Mouse (Mus musculus) lung, embryonic 15.5 days (tissue): ENCODE results near the gene Capn5. TPM values are rescaled to one million over a fixed set of nuclear protein-coding genes. Genes with fewer than 3 reads are reported as not detected.

Source experiments
- ATAC-seq: fragments of 200-750 bp; cut with Nextera tagmentation; 2 replicates; pipeline ENCODE4 v1.8.0; 2017; ENCODE audit warnings: moderate number of reproducible peaks, borderline replicate concordance; ENCODE audit not compliant: low FRiP score, low TSS enrichment; ENCODE audit errors: extremely low read depth
- H3K27ac ChIP-seq: fragments of 300-500 bp; sonication (generic); 2 replicates; pipeline ENCODE4 v1.5.1; 2015; ENCODE audit warnings: moderate library complexity, mild to moderate bottlenecking, inconsistent platforms
- H3K27me3 ChIP-seq: fragments of 300-500 bp; sonication (generic); 2 replicates; pipeline ENCODE4 v1.6.1; 2015; ENCODE audit warnings: inconsistent platforms
- H3K36me3 ChIP-seq: fragments of 300-500 bp; sonication (generic); 2 replicates; pipeline ENCODE4 v1.6.1; 2015; ENCODE audit warnings: inconsistent platforms
- H3K4me1 ChIP-seq: fragments of 300-500 bp; sonication (generic); 2 replicates; pipeline ENCODE4 v1.6.1; 2015; ENCODE audit warnings: inconsistent platforms
- H3K4me2 ChIP-seq: fragments of 300-500 bp; sonication (generic); 2 replicates; pipeline ENCODE4 v1.6.1; 2015; ENCODE audit warnings: inconsistent platforms, mild to moderate bottlenecking, moderate library complexity
- H3K4me3 ChIP-seq: fragments of 300-500 bp; sonication (generic); 2 replicates; pipeline ENCODE4 v1.5.1; 2015; ENCODE audit warnings: mild to moderate bottlenecking, inconsistent platforms
- H3K9ac ChIP-seq: fragments of 300-500 bp; sonication (generic); 2 replicates; pipeline ENCODE4 v1.6.1; 2015; ENCODE audit warnings: inconsistent platforms
- H3K9me3 ChIP-seq: fragments of 300-500 bp; sonication (generic); 2 replicates; pipeline ENCODE4 v1.6.1; 2016; ENCODE audit warnings: inconsistent platforms
- WGBS: fragments of 180-500 bp; shearing (Covaris S2); methylation state at CpG from one replicate; pipeline ENCODE4 v1.1.7; 2015; 5-methylcytosine and 5-hydroxymethylcytosine counted together
- polyA plus RNA-seq: library from polyadenylated mRNA; unstranded; fragments of >200 nt; fragmentation: Nextera tagmentation; extraction: Ambion mirVana; gene quantifications from 2 replicates; pipeline ENCODE4 v1.2.1, GENCODE M21; 2015

Gene Capn5
- polyA plus RNA-seq, 1 experiment from 2014 or later: 8.8 TPM

DNA sequence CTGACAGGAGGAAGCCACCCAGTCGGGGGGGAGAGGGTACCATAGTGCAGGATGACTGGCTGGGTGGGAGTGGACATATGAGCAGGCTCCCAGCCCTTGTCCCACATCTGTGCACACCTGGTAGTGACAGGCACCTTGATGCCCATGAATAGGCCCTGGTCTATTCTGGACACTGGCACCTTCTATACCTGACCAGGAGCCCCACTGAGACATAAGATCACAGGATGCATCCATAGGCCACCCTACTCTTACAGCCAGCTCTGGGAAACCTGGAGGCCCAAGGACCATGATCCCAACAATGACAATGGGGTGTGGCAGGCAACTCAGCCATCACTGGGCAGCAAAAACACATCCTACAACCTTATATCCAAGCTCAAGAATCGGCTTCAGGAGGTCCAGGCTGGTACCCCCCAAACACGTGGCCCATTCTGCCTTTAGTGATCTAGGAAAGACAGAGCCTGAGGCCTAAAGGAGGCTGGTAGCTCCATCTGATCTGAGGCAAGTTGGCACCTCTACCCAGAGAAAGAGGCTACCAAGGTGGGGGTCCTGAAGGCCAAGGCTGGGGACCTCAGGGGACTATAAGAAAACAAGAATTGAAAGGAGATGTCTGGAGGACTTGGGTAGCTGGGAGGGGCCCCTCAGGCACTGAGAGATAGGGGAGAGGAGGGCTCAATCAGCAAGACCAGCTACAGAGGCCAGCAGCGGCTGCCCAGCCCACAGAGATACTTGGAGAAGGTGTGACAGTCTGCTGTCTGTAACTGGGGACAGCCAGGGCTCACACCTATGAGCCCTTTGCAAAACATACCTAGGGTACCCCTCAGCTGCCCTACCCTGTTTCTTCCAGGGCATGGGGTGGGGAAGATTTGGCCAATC lies 3.0 kb downstream of the Capn5 start:
- no peaks in the 10 kb centered on the region for H3K36me3 ChIP-seq
- 63% methylated on average over 4 of the region's 4 CpGs for WGBS
- ATAC-seq: no peak
- no peak overlapping the region for H3K9ac ChIP-seq
- no peaks in the 10 kb centered on the region for H3K9me3 ChIP-seq
- H3K4me1 ChIP-seq: peaks cover 40% of the 10 kb centered on the region
- no peaks in the 10 kb centered on the region; the same call in 1 of the 2 replicates for H3K27me3 ChIP-seq
- H3K27ac ChIP-seq: no peak overlapping the region
- no peak overlapping the region for H3K4me3 ChIP-seq
- no peak overlapping the region for H3K4me2 ChIP-seq

DNA sequence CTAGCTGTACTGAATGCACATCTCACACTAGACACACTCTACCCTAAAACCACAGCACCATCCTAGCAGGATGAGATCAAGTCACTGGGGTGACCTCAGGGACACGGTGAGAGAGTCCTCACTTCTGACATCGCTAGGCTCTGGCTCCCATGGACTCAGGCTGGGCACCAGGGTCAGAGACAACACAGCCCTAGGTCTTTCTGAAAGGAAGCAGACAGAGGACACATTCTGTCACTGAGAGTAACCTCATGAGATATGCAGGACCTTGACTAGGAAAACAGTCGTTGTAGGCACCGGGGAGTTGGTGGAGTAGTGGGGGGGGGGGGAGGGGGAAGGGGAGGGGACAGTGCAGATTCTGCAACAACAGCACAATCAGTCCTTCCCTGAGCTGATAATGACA lies 4.7 kb downstream of the Capn5 start:
- H3K27me3 ChIP-seq: no peaks in the 10 kb centered on the region; the same call in 1 of the 2 replicates
- 29% methylated on average over 4 of the region's 4 CpGs for WGBS
- H3K4me2 ChIP-seq: no peak overlapping the region
- H3K4me3 ChIP-seq: no peak overlapping the region
- H3K4me1 ChIP-seq: peaks cover 35% of the 10 kb centered on the region
- no peak overlapping the region for H3K27ac ChIP-seq
- no peak for ATAC-seq
- H3K9ac ChIP-seq: no peak overlapping the region
- no peaks in the 10 kb centered on the region for H3K9me3 ChIP-seq
- H3K36me3 ChIP-seq: no peaks in the 10 kb centered on the region

DNA sequence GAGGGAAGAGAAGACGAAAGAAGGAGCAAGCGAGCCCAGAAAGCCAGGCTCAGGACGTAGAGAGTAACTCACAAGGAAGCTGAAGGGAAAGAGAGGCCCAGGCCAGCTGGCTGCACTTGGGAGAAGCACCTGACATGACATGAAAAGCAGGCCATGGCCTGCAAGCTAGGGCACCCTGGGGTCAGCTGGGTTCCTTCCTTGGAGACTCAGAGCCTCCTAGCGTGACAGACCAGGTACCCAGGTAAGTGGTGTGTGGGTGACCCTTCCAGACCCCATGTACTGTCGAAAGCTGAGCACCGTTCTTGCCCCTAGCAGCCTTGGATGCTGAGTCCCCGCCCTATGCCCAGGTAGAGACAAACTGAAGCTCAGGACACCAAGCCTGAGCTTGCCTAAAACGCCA lies 5.4 kb downstream of the Capn5 start:
- WGBS: 75% methylated on average over 8 of the region's 8 CpGs
- H3K36me3 ChIP-seq: no peaks in the 10 kb centered on the region
- no peak overlapping the region for H3K4me2 ChIP-seq
- H3K27me3 ChIP-seq: no peaks in the 10 kb centered on the region; the same call in 1 of the 2 replicates
- no peak overlapping the region for H3K4me3 ChIP-seq
- no peak overlapping the region for H3K27ac ChIP-seq
- no peak overlapping the region for H3K9ac ChIP-seq
- H3K9me3 ChIP-seq: no peaks in the 10 kb centered on the region
- ATAC-seq: no peak
- peaks cover 31% of the 10 kb centered on the region for H3K4me1 ChIP-seq

DNA sequence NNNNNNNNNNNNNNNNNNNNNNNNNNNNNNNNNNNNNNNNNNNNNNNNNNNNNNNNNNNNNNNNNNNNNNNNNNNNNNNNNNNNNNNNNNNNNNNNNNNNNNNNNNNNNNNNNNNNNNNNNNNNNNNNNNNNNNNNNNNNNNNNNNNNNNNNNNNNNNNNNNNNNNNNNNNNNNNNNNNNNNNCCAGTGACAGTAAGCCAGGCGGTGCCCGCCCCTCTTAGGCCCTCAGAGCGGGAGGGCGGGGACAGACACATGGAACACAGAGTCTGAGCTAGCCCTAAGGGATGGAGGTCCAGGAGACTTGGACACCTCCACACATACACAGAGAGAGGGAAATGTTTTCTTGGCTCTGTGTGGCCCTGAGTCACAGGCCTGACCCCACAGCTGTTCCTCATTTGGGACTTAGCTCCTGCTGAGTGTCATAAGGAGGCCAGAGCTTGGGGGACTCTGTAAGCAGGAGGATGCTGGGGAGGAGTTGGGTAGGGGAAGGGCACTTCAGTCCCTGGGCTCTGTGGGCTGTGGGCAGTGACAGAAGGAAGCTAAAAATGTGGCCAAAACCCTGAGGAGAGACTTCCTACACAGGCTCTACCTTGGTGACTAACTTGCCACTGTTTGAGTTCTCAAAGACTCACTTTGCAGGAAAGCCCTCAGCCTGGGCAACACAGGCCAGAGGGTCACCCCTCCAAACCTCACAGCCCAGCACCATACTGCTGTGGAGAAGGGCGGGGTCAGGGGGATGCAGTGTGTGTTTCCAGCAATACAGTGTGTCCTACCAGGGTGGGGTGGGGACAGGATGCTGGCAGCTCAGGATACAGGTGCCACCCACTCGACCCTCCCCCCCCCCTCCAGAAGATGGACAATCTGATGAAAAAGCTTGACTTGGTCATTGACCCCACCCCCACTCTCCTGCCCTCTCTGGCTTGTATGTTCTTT lies 6.7 kb downstream of the Capn5 start:
- WGBS: 55% methylated on average over 6 of the region's 6 CpGs
- peak; percentile 70; the same call in 1 of the 2 replicates for ATAC-seq
- Histone ChIP-seq H3K27me3 (no peaks in the 10 kb centered on the region), H3K27ac (peak overlapping the region; percentile 12; the same call in 1 of the 2 replicates), H3K9me3 (no peaks in the 10 kb centered on the region), H3K9ac (0 out of 2 replicates have a peak overlapping the region, but pooled peaks have one; percentile 3), H3K36me3 (no peaks in the 10 kb centered on the region), H3K4me1 (peaks cover 21% of the 10 kb centered on the region), H3K4me2 (no peak overlapping the region), H3K4me3 (no peak overlapping the region)

GRCm38 (mm10) chr7:98164999-98165528 lies 13.0 kb downstream of the Capn5 start:
- Histone ChIP-seq H3K4me3 (no peak overlapping the region), H3K27ac (peak overlapping the region; percentile 82), H3K4me1 (peaks cover 48% of the 10 kb centered on the region), H3K4me2 (no peak overlapping the region; the same call in 1 of the 2 replicates), H3K9ac (no peak overlapping the region; the same call in 1 of the 2 replicates), H3K36me3 (no peaks in the 10 kb centered on the region), H3K9me3 (no peaks in the 10 kb centered on the region), H3K27me3 (no peaks in the 10 kb centered on the region)
- 39% methylated on average over 10 of the region's 10 CpGs for WGBS
- peak; percentile 45 for ATAC-seq

DNA sequence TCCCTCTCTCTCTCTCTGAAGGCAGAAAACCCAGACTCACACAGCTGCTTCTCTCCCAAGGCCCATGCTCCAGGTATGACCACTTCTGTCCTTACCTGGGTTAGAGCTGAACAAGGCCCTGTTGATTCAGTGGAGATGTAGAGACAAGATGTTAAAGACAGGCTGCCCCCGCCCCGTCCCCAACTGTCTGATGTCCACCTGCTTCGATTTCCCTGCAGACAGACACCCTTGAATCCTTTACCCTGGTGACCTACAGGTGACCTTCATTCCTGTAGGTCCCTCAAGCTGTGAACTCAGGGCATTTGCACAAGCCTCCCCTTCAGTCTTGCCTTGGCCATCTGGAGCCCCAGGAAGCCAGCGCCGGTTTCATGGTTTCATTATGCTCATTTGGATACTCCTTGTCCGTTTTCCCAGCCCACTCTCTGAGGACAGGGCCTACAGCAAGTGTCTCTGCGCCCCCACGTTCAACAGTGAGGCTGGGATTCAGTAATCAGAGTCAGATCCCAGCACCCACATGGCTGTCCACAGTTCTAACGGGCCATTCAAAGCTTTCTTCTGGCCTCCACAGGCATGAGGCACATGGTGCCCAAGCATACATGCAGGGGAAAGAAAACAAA lies 13.6 kb downstream of the Capn5 start:
- Histone ChIP-seq H3K9ac (no peak overlapping the region), H3K4me2 (no peak overlapping the region), H3K36me3 (no peaks in the 10 kb centered on the region), H3K9me3 (no peaks in the 10 kb centered on the region), H3K27ac (peak overlapping the region; percentile 82), H3K27me3 (no peaks in the 10 kb centered on the region), H3K4me3 (no peak overlapping the region), H3K4me1 (peaks cover 54% of the 10 kb centered on the region)
- WGBS: 77% methylated on average over 9 of the region's 9 CpGs
- ATAC-seq: no peak

DNA sequence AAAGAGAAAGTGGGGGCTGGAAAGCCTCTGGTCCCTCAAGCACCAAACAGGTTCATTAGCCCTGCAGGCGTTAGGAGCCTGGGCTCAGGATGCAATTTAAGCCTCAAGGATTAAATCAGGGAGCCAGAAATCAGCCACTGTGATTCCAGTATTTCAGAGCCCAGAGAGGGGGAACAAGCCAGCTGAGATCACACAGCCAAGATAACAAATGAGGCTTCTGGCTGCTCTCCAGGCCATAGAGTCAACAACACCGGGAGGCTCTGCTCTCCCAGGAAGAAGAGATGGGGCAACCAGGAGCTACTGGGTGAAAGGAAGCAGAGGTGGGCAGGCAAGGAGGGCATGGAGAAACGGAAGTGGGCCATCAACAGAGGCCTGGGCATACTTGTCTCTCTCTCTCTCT lies 14.4 kb downstream of the Capn5 start:
- Histone ChIP-seq H3K27ac (no peak overlapping the region), H3K27me3 (no peaks in the 10 kb centered on the region), H3K4me3 (no peak overlapping the region), H3K36me3 (no peaks in the 10 kb centered on the region), H3K9me3 (no peaks in the 10 kb centered on the region), H3K9ac (no peak overlapping the region), H3K4me1 (peaks cover 62% of the 10 kb centered on the region), H3K4me2 (no peak overlapping the region)
- ATAC-seq: no peak
- 30% methylated on average over 3 of the region's 3 CpGs for WGBS

GRCm38 (mm10) chr7:98162239-98162638 lies 15.8 kb downstream of the Capn5 start:
- Histone ChIP-seq H3K36me3 (no peaks in the 10 kb centered on the region), H3K9ac (no peak overlapping the region), H3K4me2 (no peak overlapping the region), H3K27me3 (no peaks in the 10 kb centered on the region), H3K4me3 (no peak overlapping the region), H3K4me1 (peaks cover 76% of the 10 kb centered on the region), H3K27ac (0 out of 2 replicates have a peak overlapping the region, but pooled peaks have one; percentile 79), H3K9me3 (no peaks in the 10 kb centered on the region)
- WGBS: 58% methylated on average over 6 of the region's 6 CpGs
- ATAC-seq: no peak

DNA sequence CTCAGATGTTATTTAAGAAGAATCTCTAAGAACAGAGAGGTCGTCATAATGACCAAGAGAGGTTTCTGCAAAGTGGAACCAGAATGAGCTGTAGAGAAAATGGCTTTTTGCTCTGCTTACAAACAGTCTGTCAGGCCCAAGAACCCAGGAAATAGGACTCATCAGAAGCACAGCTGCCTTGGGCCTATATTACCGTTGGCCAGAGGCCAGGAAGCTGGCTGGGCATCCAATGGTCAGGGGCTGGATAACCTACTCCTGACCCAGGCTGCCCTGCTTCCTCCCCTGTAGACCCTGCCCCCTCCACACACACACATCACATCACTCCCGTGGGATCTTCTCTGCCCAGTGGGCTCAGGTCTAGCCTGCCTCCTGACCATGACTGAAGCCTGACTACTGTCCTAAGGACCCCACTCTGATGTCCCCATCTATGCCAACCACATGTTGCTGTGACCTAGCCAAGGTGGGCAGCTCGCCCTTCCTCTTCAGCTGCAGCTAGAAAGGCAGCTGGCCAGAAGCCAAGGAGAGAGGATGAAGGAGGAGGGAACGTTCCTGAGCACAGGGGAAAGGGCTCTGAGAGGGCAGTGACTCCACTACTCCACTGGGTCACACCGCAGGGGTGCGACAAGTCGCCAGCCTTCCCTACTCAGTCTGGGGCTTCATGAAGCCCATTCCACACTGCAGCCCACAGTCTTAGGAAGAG lies 17.9 kb downstream of the Capn5 start:
- H3K9ac ChIP-seq: no peak overlapping the region

DNA sequence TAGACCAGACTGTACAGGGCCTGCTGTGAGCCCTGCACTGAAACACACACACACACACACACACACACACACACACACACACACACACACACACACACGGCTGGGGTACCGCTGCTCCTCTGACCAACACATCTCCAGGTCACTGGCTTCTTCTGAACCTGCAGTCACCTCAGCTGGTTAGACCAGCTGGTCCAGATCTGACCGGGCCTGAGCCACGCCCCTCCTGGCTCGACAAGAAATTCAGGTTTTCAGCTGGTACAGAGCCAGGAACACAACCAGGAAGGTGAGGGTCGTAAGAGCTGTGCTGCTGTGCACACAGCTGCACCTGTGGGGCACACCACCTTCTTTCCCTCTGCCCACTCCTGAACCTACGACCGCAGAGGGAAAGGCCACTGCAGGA lies 19.6 kb downstream of the Capn5 start:
- Histone ChIP-seq H3K9ac (no peak overlapping the region), H3K4me2 (peak overlapping the region; percentile 16; the same call in 1 of the 2 replicates), H3K4me1 (peaks cover 72% of the 10 kb centered on the region), H3K4me3 (no peak overlapping the region), H3K36me3 (no peaks in the 10 kb centered on the region), H3K9me3 (no peaks in the 10 kb centered on the region), H3K27me3 (no peaks in the 10 kb centered on the region), H3K27ac (peak overlapping the region; percentile 79)
- ATAC-seq: peak; percentile 40; the same call in 1 of the 2 replicates
- WGBS: 30% methylated on average over 6 of the region's 8 CpGs

More for the DNA sequence above, 17.9 kb downstream of the Capn5 start:
- no peak overlapping the region; the same call in 1 of the 2 replicates for H3K4me2 ChIP-seq
- peaks cover 86% of the 10 kb centered on the region for H3K4me1 ChIP-seq
- H3K27me3 ChIP-seq: no peaks in the 10 kb centered on the region
- WGBS: 11% methylated on average over 8 of the region's 8 CpGs
- no peak for ATAC-seq
- no peaks in the 10 kb centered on the region for H3K36me3 ChIP-seq
- no peaks in the 10 kb centered on the region for H3K9me3 ChIP-seq
- H3K4me3 ChIP-seq: no peak overlapping the region
- H3K27ac ChIP-seq: peak overlapping the region; percentile 79
